Mouse (Mus musculus) olfactory bulb, adult 2 months (tissue): Measurements from ENCODE around the gene Adamts20.

Experiments used
- CTCF ChIP-seq: fragments of 200-500 bp; IDR thresholded peaks from 2 replicates; pipeline ENCODE4 v1.5.1; 2012; ENCODE audit warnings: low read depth, mild to moderate bottlenecking, low read length, moderate library complexity; ENCODE audit not compliant: insufficient read depth
- POLR2A ChIP-seq: fragments of 200-500 bp; IDR thresholded peaks from 2 replicates; pipeline ENCODE4 v1.6.1; 2012; ENCODE audit warnings: mild to moderate bottlenecking, low read depth, low read length, moderate library complexity; ENCODE audit not compliant: insufficient read depth

DNA sequence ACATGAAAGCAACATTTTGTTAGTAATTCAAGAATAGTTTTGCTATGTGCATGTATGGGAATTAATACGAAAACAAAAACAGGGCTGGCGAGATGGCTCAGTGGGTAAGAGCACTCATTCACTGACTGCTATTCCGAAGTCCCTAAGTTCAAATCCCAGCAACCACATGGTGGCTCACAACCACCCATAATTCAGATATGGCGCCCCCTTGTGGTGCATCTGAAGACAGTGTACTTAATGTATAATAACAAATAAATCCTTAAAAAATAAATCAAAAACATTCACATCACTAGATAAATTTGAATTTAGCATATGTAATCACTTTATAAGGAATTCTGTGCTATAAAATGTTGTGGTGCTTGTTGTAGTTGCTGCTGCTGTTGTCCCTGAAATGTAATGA, 225.6 kb downstream of the Adamts20 start:
- TF ChIP-seq CTCF (no peak), POLR2A (no peak)
